Mouse (Mus musculus) brain, adult 2 months (tissue): ENCODE data around the gene Myo1b.

Experiments used
- DNase-seq: peaks from one replicate; pipeline ENCODE4 v3.0.0; 2011; ENCODE audit warnings: low read depth, low spot score

Myo1b gene

DNA sequence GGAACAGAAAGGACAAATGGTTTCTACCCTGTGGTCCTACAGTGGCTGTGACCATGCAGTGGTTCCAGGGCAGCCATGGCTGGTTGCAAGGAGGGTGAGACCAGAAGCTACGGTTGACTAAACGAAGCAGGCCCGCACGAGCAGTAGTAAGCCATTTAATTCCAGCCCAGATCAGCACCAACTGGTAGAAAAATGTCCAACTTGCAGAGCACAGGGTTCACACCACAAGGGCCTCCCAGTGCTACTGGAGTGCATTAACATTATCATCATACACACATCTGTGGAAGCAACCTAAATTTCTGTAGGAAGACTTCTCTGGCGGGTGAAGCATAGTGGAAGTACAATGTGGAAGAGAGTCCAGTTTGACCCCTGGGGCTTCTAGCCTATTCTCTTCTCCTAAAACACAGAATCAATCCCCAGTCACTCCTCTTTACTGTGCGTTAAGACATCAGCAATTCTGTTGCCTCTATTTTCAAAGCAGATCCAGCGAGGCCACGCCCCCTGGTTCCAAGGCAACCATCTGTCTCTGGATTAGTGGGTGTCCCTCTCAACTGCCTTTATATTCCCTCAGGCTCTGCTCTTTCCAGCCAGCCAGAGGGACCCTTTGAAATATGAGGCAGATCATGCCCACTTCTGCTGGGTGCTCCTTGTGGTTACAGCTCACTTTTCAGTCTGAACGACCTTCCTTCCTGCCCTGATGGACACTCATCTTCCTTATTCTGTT lies 120.1 kb downstream of the Myo1b start:
- peak; percentile 47 for DNase-seq

GRCm38 (mm10) chr1:51789269-51789668 lies 126.6 kb downstream of the Myo1b start:
- no peak for DNase-seq

DNA sequence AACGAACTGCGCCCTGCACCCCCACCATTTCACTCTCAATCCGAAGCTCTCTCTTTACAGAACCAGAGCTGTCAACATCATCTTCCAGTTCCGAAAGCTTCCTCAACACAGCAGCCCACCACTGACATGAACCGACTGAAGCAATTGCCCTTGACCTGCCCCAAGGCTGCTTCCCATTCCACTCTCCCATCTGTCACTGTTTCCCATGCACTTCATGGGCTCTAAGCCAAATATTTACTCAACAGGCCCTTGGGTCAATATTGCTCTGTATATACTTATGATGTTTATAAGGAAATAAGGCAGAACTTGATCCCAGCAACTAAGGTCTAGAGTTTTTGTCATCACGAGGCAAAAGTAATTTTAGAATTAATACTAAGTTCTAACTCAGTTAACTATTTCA lies 133.8 kb downstream of the Myo1b start:
- no peak for DNase-seq

- no peak for DNase-seq
Observed at GRCm38 (mm10) chr1:51780357-51780756, 135.5 kb downstream of the Myo1b start.

GRCm38 (mm10) chr1:51778241-51778640 lies 137.6 kb downstream of the Myo1b start:
- DNase-seq, result no peak

- DNase-seq, result no peak
Observed at GRCm38 (mm10) chr1:51770504-51770871, 145.4 kb downstream of the Myo1b start.

DNA sequence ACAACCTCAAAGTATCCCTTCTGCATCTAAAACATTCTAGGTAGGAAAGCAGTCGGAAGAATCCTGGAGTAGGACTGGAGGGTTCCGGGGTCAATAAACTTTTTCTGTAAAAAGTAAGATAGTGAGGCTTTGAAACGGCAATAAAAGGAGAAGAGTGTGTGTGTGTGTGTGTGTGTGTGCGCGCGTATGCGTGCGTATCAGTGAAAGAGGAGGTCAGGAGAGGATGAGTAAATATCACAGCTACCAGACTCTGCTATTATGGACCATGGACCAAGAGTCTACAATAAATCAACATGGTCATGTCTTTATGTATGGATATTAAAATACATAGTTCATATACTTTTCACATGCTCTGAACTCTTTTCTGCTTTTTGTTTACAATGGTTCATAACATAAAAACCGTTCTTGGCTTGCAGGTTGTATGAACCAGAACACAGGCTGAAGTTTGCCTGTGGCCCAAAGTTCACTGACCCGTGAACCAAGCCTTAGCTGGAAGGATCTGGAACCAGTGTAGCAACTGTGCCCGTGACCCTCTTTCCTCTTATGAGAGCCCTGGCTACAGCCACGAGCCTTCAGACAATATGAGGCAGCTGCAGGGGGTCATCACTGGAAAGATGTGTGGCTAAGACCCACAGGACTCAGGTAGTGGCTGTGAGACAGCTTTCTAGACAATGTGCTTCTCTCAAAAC lies 145.9 kb downstream of the Myo1b start:
- no peak for DNase-seq

DNA sequence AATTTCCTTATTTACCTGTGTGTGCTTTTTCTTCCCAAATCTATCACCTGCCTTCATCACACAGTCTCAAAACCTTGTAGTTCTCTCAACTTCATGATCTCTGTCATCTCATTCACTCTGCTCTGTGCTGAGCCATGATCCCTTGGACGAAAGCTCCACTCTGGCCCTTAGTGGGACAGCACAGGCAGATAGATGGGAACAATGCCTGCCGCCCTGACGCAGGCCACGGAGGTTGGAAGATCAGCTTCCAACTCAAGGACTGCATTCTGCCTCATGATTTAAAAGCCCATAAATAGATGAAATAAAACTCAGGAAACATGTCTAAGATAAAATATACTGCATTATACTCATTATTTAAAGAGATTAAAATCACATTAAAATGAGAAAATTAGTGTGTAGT lies 149.6 kb downstream of the Myo1b start:
- DNase-seq, result no peak

DNA sequence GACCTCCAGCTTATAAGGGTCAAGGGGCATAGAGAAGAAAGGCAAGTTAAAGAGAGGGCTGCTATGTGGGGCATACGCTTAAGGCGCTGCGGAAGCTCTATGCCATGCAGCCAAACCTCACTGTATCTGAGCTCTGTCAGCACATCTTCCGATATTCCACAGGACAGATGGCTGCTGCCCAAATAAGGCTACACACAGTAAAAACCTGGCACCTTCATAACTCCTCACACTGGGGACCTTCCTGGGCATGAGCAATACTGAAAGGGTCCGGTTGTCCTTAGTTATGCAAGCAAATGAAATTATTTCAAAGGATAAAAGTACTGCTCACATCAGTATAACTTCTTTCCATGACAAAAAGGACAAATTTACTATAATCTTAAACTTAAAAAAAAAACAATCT lies 150.7 kb downstream of the Myo1b start:
- DNase-seq, result peak; percentile 18

DNA sequence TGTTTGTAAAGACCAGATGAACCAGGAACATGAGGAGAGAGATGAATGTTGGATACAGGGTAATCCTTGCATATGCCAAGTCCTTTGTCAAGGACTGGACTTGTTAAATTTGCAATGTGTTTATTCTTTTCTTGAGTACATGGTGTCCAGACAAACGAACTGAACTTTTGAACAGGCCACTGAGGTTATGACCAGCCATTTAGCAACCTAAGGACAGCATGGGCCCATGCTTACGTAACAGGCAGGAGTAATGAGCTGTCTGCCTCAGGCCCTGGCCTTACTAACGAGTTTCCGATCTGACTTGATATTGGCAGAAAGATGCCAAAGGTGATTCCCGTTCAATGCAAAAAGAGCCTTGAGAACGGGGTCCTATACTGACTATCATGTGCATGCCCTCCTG lies 156.2 kb downstream of the Myo1b start:
- DNase-seq, result no peak

- DNase-seq, result peak; percentile 83
Observed at GRCm38 (mm10) chr1:51758326-51759109, 157.4 kb downstream of the Myo1b start.

GRCm38 (mm10) chr1:51753621-51754020 lies 162.2 kb downstream of the Myo1b start:
- no peak for DNase-seq

- no peak for DNase-seq
Observed at GRCm38 (mm10) chr1:51751006-51751405, 164.9 kb downstream of the Myo1b start.

- no peak for DNase-seq
Observed at GRCm38 (mm10) chr1:51748306-51748705, 167.6 kb downstream of the Myo1b start.

- peak; percentile 79 for DNase-seq
Observed at GRCm38 (mm10) chr1:51747494-51747893, 168.4 kb downstream of the Myo1b start.

DNA sequence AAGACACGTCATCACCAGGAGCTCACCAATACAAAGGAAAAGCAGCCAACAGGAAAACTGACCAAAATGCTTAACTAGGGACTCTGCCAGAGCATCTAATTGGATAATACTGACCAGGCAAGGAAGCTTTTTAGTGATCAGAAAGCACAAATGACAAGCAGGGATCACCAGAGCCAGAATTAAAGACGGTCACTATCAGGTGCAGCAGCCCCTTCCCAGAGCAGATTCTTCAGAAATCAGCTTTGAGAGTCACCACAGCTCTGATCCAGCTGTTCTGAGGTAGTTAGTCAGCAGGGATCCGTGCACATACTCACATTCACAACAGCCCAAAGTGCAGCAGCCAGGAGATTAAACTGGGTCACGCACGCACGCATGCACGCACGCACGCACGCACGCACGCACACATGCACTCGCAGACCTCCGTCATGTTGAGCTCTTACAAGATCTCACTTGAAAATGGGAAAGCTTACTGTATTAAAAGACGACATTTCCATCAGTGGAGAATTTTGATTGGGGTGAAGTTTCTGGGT lies 169.1 kb downstream of the Myo1b start:
- no peak for DNase-seq

DNA sequence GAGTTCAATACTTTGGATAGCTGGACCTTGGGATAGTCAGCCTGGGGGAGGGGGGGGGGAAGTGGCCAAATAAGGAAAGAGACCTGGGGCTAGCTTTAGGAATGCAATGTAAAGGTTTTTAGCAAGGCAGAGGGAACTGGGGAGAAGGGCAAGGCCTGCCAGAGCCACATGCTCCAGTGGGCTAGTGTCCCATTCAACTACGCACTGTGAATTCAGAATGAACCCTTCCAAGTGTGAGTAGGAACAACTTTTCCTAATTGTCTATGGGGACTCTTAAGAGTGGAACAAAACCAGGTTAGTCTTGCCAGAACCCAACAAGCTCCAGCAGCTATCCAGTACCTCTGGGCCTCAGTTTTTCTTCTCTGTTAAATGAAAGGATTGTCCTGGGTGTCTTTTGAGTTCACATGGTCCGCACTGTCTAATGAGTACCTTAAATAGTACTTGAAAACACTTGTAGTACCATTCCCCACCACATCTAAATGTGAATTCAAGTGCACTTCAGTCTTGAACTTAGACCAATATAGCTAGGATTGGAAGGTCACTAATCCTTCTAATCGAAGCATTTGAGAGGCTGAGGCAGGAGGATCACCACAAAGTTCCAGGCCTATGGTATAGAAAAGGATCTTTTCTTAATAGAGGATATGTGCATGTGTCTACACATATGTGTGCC lies 172.0 kb downstream of the Myo1b start:
- DNase-seq, result no peak

- DNase-seq, result no peak
Observed at GRCm38 (mm10) chr1:51742586-51742985, 173.3 kb downstream of the Myo1b start.

DNA sequence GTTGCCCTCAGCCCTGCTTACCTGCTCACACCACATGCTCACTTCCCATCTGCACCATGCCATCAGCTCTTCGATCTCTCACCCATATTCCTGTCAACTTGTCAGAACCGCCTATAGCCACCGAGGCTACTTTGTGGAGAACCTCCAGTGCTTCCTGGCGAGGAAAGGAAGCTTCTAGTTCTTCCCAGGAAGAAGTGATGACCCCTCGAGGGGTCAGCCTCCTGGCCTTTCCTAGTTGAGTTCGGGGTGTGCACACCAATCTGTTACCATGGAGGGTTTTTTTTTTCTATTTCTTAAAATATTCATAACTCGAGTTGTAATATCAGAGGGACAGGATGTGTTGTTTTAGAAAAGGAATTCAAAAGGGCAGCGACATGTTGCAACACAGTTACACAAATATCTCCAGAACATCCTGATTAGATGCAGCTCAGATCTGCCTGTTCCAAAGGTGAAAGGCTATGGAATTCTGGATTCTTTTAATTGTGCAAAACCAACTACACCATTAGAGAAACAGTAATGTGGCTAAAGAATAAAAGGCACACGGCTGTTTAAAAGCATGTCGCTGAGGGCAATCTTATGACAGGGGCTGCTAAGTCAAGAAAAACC lies 175.1 kb downstream of the Myo1b start:
- no peak for DNase-seq

- no peak for DNase-seq
Observed at GRCm38 (mm10) chr1:51739252-51739852, 176.5 kb downstream of the Myo1b start.

DNA sequence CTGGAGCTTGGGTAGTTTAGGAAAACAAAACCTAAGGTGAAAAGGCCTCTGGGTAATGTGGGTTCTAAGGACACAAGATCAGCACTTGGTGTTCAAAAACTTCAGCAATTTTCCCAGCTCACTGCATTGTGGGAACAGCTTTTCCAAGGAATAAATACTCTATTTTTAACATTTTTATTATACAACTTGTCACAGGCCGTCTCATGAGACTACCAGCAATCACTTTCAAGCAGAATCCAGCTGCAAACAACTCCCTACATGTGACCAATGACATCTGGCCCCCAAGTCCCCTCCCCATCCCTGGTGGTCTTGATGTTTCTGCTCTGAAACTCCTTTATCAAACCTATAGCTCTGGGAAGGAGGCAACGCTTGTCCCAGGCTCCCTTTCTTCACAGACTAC lies 179.0 kb downstream of the Myo1b start:
- DNase-seq, result no peak
